Mouse (Mus musculus) embryo, embryonic 10.5 days (tissue): Measurements from ENCODE around the gene Stk24.
A peak's percentile ranks its signal among the peaks of the same experiment; 100 is the strongest.

Experiments used
- DNase-seq: peaks from one replicate; pipeline ENCODE4 v3.0.0-alpha.2; 2015; ENCODE audit warnings: low spot score

Stk24 gene

GRCm38 (mm10) chr14:121314934-121315333 is 64.9 kb downstream of the Stk24 start:
- no peak for DNase-seq

GRCm38 (mm10) chr14:121313283-121313682 is 66.5 kb downstream of the Stk24 start:
- DNase-seq = no peak

GRCm38 (mm10) chr14:121311083-121311482 is 68.7 kb downstream of the Stk24 start:
- DNase-seq = no peak

- no peak for DNase-seq
Measured at GRCm38 (mm10) chr14:121310325-121311080, 69.3 kb downstream of the Stk24 start.

- no peak for DNase-seq
Measured at GRCm38 (mm10) chr14:121309909-121310308, 69.9 kb downstream of the Stk24 start.

- no peak for DNase-seq
Measured at GRCm38 (mm10) chr14:121305316-121306064, 74.3 kb downstream of the Stk24 start.

- peak; percentile 27 for DNase-seq
Measured at GRCm38 (mm10) chr14:121304523-121304922, 75.3 kb downstream of the Stk24 start.

- DNase-seq = no peak
Measured at GRCm38 (mm10) chr14:121299093-121299492, 80.7 kb downstream of the Stk24 start.

GRCm38 (mm10) chr14:121298537-121298936 is 81.3 kb downstream of the Stk24 start:
- no peak for DNase-seq

- DNase-seq = no peak
Measured at GRCm38 (mm10) chr14:121297103-121297502, 82.7 kb downstream of the Stk24 start.

- no peak for DNase-seq
Measured at GRCm38 (mm10) chr14:121294484-121294883, 85.3 kb downstream of the Stk24 start.

- DNase-seq = no peak
Measured at GRCm38 (mm10) chr14:121292391-121292790, 87.4 kb downstream of the Stk24 start.

- no peak for DNase-seq
Measured at GRCm38 (mm10) chr14:121291881-121292280, 87.9 kb downstream of the Stk24 start.

GRCm38 (mm10) chr14:121285379-121286120 is 94.3 kb downstream of the Stk24 start:
- DNase-seq = no peak

GRCm38 (mm10) chr14:121281336-121281710 is 98.5 kb downstream of the Stk24 start:
- no peak for DNase-seq

GRCm38 (mm10) chr14:121280601-121281335 is 99.0 kb downstream of the Stk24 start:
- DNase-seq = no peak

- DNase-seq = peak; percentile 92
Measured at GRCm38 (mm10) chr14:121279106-121279505, 100.7 kb downstream of the Stk24 start.

- no peak for DNase-seq
Measured at GRCm38 (mm10) chr14:121276016-121276415, 103.8 kb downstream of the Stk24 start.

- no peak for DNase-seq
Measured at GRCm38 (mm10) chr14:121274985-121275384, 104.8 kb downstream of the Stk24 start.

- DNase-seq = no peak
Measured at GRCm38 (mm10) chr14:121270490-121270889, 109.3 kb downstream of the Stk24 start.

GRCm38 (mm10) chr14:121267801-121268200 is 112.0 kb downstream of the Stk24 start:
- no peak for DNase-seq

GRCm38 (mm10) chr14:121264453-121264852 is 115.4 kb downstream of the Stk24 start:
- no peak for DNase-seq
